Mouse (Mus musculus) embryonic facial prominence, embryonic 10.5 days (tissue): Measurements from ENCODE around the gene Meis2. TPM values are rescaled to one million over a fixed set of nuclear protein-coding genes. Genes with fewer than 3 reads are reported as not detected.

Source experiments
- DNase-seq: peaks from one replicate; pipeline ENCODE4 v3.0.0-alpha.2; 2017; ENCODE audit warnings: low spot score
- H3K27ac ChIP-seq: fragments of 300-500 bp; sonication (generic); replicated peaks from 2 replicates; pipeline ENCODE4 v1.5.1; 2016; ENCODE audit warnings: mild to moderate bottlenecking
- H3K27me3 ChIP-seq: fragments of 300-500 bp; sonication (generic); replicated peaks from 2 replicates; pipeline ENCODE4 v1.6.1; 2016; ENCODE audit warnings: low read depth, mild to moderate bottlenecking; ENCODE audit not compliant: poor library complexity, severe bottlenecking
- H3K36me3 ChIP-seq: fragments of 300-500 bp; sonication (generic); replicated peaks from 2 replicates; pipeline ENCODE4 v1.6.1; 2016; ENCODE audit warnings: mild to moderate bottlenecking, moderate library complexity
- H3K4me1 ChIP-seq: fragments of 300-500 bp; sonication (generic); 2 replicates; pipeline ENCODE4 v1.6.1; 2016
- H3K4me3 ChIP-seq: fragments of 300-500 bp; sonication (generic); 2 replicates; pipeline ENCODE4 v1.5.1; 2016; ENCODE audit warnings: mild to moderate bottlenecking, moderate library complexity
- H3K9me3 ChIP-seq: fragments of 300-500 bp; sonication (generic); 2 replicates; pipeline ENCODE4 v1.6.1; 2016; ENCODE audit warnings: mild to moderate bottlenecking
- WGBS: fragments of 180-500 bp; shearing (Covaris S2); methylation state at CpG from one replicate; pipeline ENCODE4 v1.1.7; 2016; 5-methylcytosine and 5-hydroxymethylcytosine counted together
- polyA plus RNA-seq: library from polyadenylated mRNA; unstranded; fragments of >200 nt; fragmentation: Nextera tagmentation; extraction: Ambion mirVana; gene quantifications from 2 replicates; pipeline ENCODE4 v1.2.1, GENCODE M21; 2016

The Meis2 gene
- polyA plus RNA-seq, 1 experiment from 2014 or later, result 67.0 TPM

GRCm38 (mm10) chr2:116058511-116058910, 7.1 kb downstream of the Meis2 start:
- peaks cover 36% of the 10 kb centered on the region for H3K27me3 ChIP-seq
- H3K4me1 ChIP-seq, result peaks cover 72% of the 10 kb centered on the region
- H3K36me3 ChIP-seq, result peaks cover 59% of the 10 kb centered on the region
- H3K4me3 ChIP-seq, result peak overlapping the region; percentile 89
- no peaks in the 10 kb centered on the region for H3K9me3 ChIP-seq
- WGBS, result 60% methylated on average over 9 of the region's 9 CpGs
- H3K27ac ChIP-seq, result no peak overlapping the region
- no peak for DNase-seq

- Histone ChIP-seq H3K27me3 (peaks cover 32% of the 10 kb centered on the region), H3K4me1 (peaks cover 79% of the 10 kb centered on the region), H3K36me3 (peaks cover 65% of the 10 kb centered on the region), H3K9me3 (no peaks in the 10 kb centered on the region), H3K27ac (no peak overlapping the region), H3K4me3 (peak overlapping the region; percentile 89)
- DNase-seq, result no peak
- 81% methylated on average over 7 of the region's 7 CpGs for WGBS
Measured at GRCm38 (mm10) chr2:116056826-116057225, 8.8 kb downstream of the Meis2 start.

- Histone ChIP-seq H3K4me3 (peak overlapping the region; percentile 89), H3K36me3 (peaks cover 68% of the 10 kb centered on the region), H3K4me1 (peaks cover 70% of the 10 kb centered on the region), H3K27me3 (peaks cover 32% of the 10 kb centered on the region), H3K9me3 (no peaks in the 10 kb centered on the region), H3K27ac (no peak overlapping the region)
- WGBS, result 72% methylated on average over 13 of the region's 13 CpGs
- DNase-seq, result no peak
Measured at GRCm38 (mm10) chr2:116055686-116056620, 9.7 kb downstream of the Meis2 start.

GRCm38 (mm10) chr2:116053931-116054330, 11.7 kb downstream of the Meis2 start:
- no peak for DNase-seq
- H3K9me3 ChIP-seq, result no peaks in the 10 kb centered on the region
- peaks cover 66% of the 10 kb centered on the region for H3K36me3 ChIP-seq
- no peak overlapping the region for H3K4me3 ChIP-seq
- 80% methylated on average over 5 of the region's 5 CpGs for WGBS
- peaks cover 20% of the 10 kb centered on the region for H3K27me3 ChIP-seq
- no peak overlapping the region for H3K27ac ChIP-seq
- peaks cover 56% of the 10 kb centered on the region for H3K4me1 ChIP-seq

GRCm38 (mm10) chr2:116052688-116053421, 12.8 kb downstream of the Meis2 start:
- DNase-seq, result no peak
- Histone ChIP-seq H3K36me3 (peaks cover 65% of the 10 kb centered on the region), H3K4me1 (peaks cover 47% of the 10 kb centered on the region), H3K27ac (no peak overlapping the region), H3K9me3 (no peaks in the 10 kb centered on the region), H3K27me3 (peaks cover 9% of the 10 kb centered on the region; the same call in 1 of the 2 replicates), H3K4me3 (no peak overlapping the region)

GRCm38 (mm10) chr2:116051906-116052614, 13.6 kb downstream of the Meis2 start:
- H3K27me3 ChIP-seq, result peaks cover 1% of the 10 kb centered on the region; the same call in 1 of the 2 replicates
- peaks cover 47% of the 10 kb centered on the region for H3K4me1 ChIP-seq
- peaks cover 65% of the 10 kb centered on the region for H3K36me3 ChIP-seq
- no peak overlapping the region for H3K27ac ChIP-seq
- WGBS, result 71% methylated on average over 9 of the region's 9 CpGs
- DNase-seq, result no peak
- H3K4me3 ChIP-seq, result no peak overlapping the region
- no peaks in the 10 kb centered on the region for H3K9me3 ChIP-seq

GRCm38 (mm10) chr2:116049710-116050109, 15.9 kb downstream of the Meis2 start:
- H3K36me3 ChIP-seq, result peaks cover 70% of the 10 kb centered on the region
- DNase-seq, result no peak
- peaks cover 48% of the 10 kb centered on the region for H3K4me1 ChIP-seq
- no peaks in the 10 kb centered on the region for H3K9me3 ChIP-seq
- no peak overlapping the region for H3K4me3 ChIP-seq
- H3K27ac ChIP-seq, result no peak overlapping the region
- WGBS, result 89% methylated on average over 9 of the region's 9 CpGs
- H3K27me3 ChIP-seq, result no peaks in the 10 kb centered on the region

- WGBS, result 39% methylated on average over 8 of the region's 8 CpGs
- DNase-seq, result no peak
- Histone ChIP-seq H3K27me3 (no peaks in the 10 kb centered on the region), H3K9me3 (no peaks in the 10 kb centered on the region), H3K36me3 (peaks cover 76% of the 10 kb centered on the region), H3K4me1 (peaks cover 32% of the 10 kb centered on the region), H3K4me3 (no peak overlapping the region), H3K27ac (no peak overlapping the region)
Measured at GRCm38 (mm10) chr2:116047365-116047764, 18.3 kb downstream of the Meis2 start.

GRCm38 (mm10) chr2:116045048-116045447, 20.6 kb downstream of the Meis2 start:
- Histone ChIP-seq H3K9me3 (no peaks in the 10 kb centered on the region), H3K4me3 (no peak overlapping the region), H3K36me3 (peaks cover 77% of the 10 kb centered on the region), H3K27me3 (no peaks in the 10 kb centered on the region), H3K27ac (no peak overlapping the region), H3K4me1 (peaks cover 29% of the 10 kb centered on the region)
- no peak for DNase-seq
- 79% methylated on average over 7 of the region's 7 CpGs for WGBS

- no peak overlapping the region for H3K27ac ChIP-seq
- 79% methylated on average over 12 of the region's 12 CpGs for WGBS
- H3K4me3 ChIP-seq, result no peak overlapping the region
- no peak for DNase-seq
- peaks cover 21% of the 10 kb centered on the region for H3K4me1 ChIP-seq
- H3K9me3 ChIP-seq, result no peaks in the 10 kb centered on the region
- peaks cover 74% of the 10 kb centered on the region for H3K36me3 ChIP-seq
- no peaks in the 10 kb centered on the region for H3K27me3 ChIP-seq
Measured at GRCm38 (mm10) chr2:116042934-116043698, 22.5 kb downstream of the Meis2 start.

- no peaks in the 10 kb centered on the region for H3K27me3 ChIP-seq
- H3K4me3 ChIP-seq, result no peak overlapping the region
- H3K36me3 ChIP-seq, result peaks cover 74% of the 10 kb centered on the region
- DNase-seq, result no peak
- H3K9me3 ChIP-seq, result no peaks in the 10 kb centered on the region
- 85% methylated on average over 9 of the region's 9 CpGs for WGBS
- no peak overlapping the region for H3K27ac ChIP-seq
- H3K4me1 ChIP-seq, result peaks cover 17% of the 10 kb centered on the region
Measured at GRCm38 (mm10) chr2:116042447-116042846, 23.2 kb downstream of the Meis2 start.
